Mouse (Mus musculus): Measurements from ENCODE around the gene Dcaf7. TPM values are rescaled to one million over a fixed set of nuclear protein-coding genes. Genes with fewer than 3 reads are reported as not detected.

The Dcaf7 gene
- total RNA-seq, 2 experiments from 2014 or later, result 152 to 168 TPM

- DNase-seq (ENCODE audit: low spot score in 2 of 2), result peak; percentile 99 to 100
- intact Hi-C loops (cut with DNase I), result loop anchor here (2.0 kb wide), 1 partner anchor 77 kb away; the partner anchor contains the start of genes Gm10840 and Limd2
Observed at GRCm38 (mm10) chr11:106083708-106084701, 47.3 kb downstream of the Dcaf7 start, which contains the start of gene Map3k3. TSS of gene Map3k3 (plus strand) at chr11:106084613.

- intact Hi-C loops (cut with DNase I), result loop anchor here (2.0 kb wide), 1 partner anchor 76 kb away; the partner anchor contains the start of genes Gm10840 and Limd2
- peak; percentile 55 to 56 for DNase-seq (ENCODE audit: low spot score in 2 of 2)
Observed at GRCm38 (mm10) chr11:106084911-106085561, 48.4 kb downstream of the Dcaf7 start.

- intact Hi-C loops (cut with DNase I), result no loop called here
- no peak for DNase-seq (ENCODE audit: low spot score in 2 of 2)
Observed at GRCm38 (mm10) chr11:106098223-106098622, 61.6 kb downstream of the Dcaf7 start.

- intact Hi-C loops (cut with DNase I), result no loop called here
Observed at GRCm38 (mm10) chr11:106102866-106103265, 66.2 kb downstream of the Dcaf7 start.

GRCm38 (mm10) chr11:106106047-106106587 is 69.4 kb downstream of the Dcaf7 start:
- intact Hi-C loops (cut with DNase I), result no loop called here
- peak in 1 of 2 experiments; percentile 9 for DNase-seq (ENCODE audit: low spot score in 2 of 2)

More at GRCm38 (mm10) chr11:106102866-106103265, 66.2 kb downstream of the Dcaf7 start:
- DNase-seq (ENCODE audit: low spot score in 2 of 2), result no peak

Other genes with a start within 250 kb of the Dcaf7 start
- 10 to 100 TPM; 85.8 to 88.9 TPM for gene Cyb561, start 83.5 kb upstream of the Dcaf7 start, total RNA-seq (2021)
- 10 to 100 TPM; 10.9 to 12.2 TPM for gene Ace, start 68.9 kb upstream of the Dcaf7 start, total RNA-seq (2021)
- not detected for gene Ace3, start 42.2 kb upstream of the Dcaf7 start, total RNA-seq (2021)
- gene Kcnh6, start 28.7 kb upstream of the Dcaf7 start, total RNA-seq (2021), result 1 to 10 TPM; 1.6 to 2.0 TPM
- 10 to 100 TPM; 18.0 to 18.6 TPM for gene Taco1, start 29.2 kb downstream of the Dcaf7 start, total RNA-seq (2021)
- 10 to 100 TPM; 25.1 to 29.5 TPM for gene Map3k3, start 47.7 kb downstream of the Dcaf7 start, total RNA-seq (2021)
- gene Gm10840, start 124.0 kb downstream of the Dcaf7 start, total RNA-seq (2021), result not detected
- gene Limd2, start 124.0 kb downstream of the Dcaf7 start, total RNA-seq (2021), result 100 to 1,000 TPM; 101 to 103 TPM
- gene Strada, start 165.3 kb downstream of the Dcaf7 start, total RNA-seq (2021), result 10 to 100 TPM; 24.8 to 25.5 TPM
- gene Ccdc47, start 179.5 kb downstream of the Dcaf7 start, total RNA-seq (2021), result 10 to 100 TPM; 79.9 to 83.7 TPM
- gene Ddx42, start 180.1 kb downstream of the Dcaf7 start, total RNA-seq (2021), result 10 to 100 TPM; 64.1 to 68.2 TPM
- gene Ftsj3, start 219.2 kb downstream of the Dcaf7 start, total RNA-seq (2021), result 10 to 100 TPM; 28.6 to 29.3 TPM
- 100 to 1,000 TPM; 177 to 191 TPM for gene Psmc5, start 219.3 kb downstream of the Dcaf7 start, total RNA-seq (2021)
- 10 to 100 TPM; 13.2 to 15.8 TPM for gene Smarcd2, start 236.1 kb downstream of the Dcaf7 start, total RNA-seq (2021)
- gene Tcam1, start 239.8 kb downstream of the Dcaf7 start, total RNA-seq (2021), result under 1 TPM; 0.18 to 0.34 TPM

Data from left cerebral cortex, postnatal 25 days (tissue).